Mouse (Mus musculus) bone marrow, adult 2 months (tissue): ENCODE results near the gene Fh1. TPM values are rescaled to one million over a fixed set of nuclear protein-coding genes. Genes with fewer than 3 reads are reported as not detected.

Experiments used
- H3K27ac ChIP-seq: fragments of 200-500 bp; 2 replicates; pipeline ENCODE4 v1.5.1; 2012; ENCODE audit warnings: low read depth, mild to moderate bottlenecking, control low read depth, inconsistent platforms, low read length; ENCODE audit not compliant: control insufficient read depth, poor library complexity, insufficient read depth
- H3K4me1 ChIP-seq: fragments of 200-500 bp; 2 replicates; pipeline ENCODE4 v1.6.1; 2011; ENCODE audit warnings: low read length; ENCODE audit not compliant: control insufficient read depth, insufficient read depth
- H3K4me3 ChIP-seq: fragments of 200-500 bp; replicated peaks from 2 replicates; pipeline ENCODE3; 2011; ENCODE audit warnings: mild to moderate bottlenecking, low read depth, low read length, control low read depth; ENCODE audit not compliant: control insufficient read depth
- CTCF ChIP-seq: fragments of 200-500 bp; IDR thresholded peaks from 2 replicates; pipeline ENCODE4 v1.5.1; 2011; ENCODE audit warnings: low read length, control low read depth; ENCODE audit not compliant: control insufficient read depth, insufficient read depth
- POLR2A ChIP-seq: fragments of 200-500 bp; IDR thresholded peaks from 2 replicates; pipeline ENCODE4 v1.6.1; 2011; ENCODE audit warnings: low read depth, mild to moderate bottlenecking, control low read depth, low read length, borderline replicate concordance; ENCODE audit not compliant: control insufficient read depth
- WGBS: fragments of 180-500 bp; shearing (Covaris S2); methylation state at CpG from one replicate; pipeline ENCODE4 v1.1.7; 2018; 5-methylcytosine and 5-hydroxymethylcytosine counted together
- polyA plus RNA-seq: library from polyadenylated mRNA; stranded (reverse); fragments of >200 nt; gene quantifications from 2 replicates; pipeline ENCODE4 v1.2.4, GENCODE M21; 2011; ENCODE audit warnings: low replicate concordance; ENCODE audit not compliant: missing spikeins, insufficient read depth, insufficient read length

Fh1 gene
- polyA plus RNA-seq, 1 experiment, result 55.4 TPM

DNA sequence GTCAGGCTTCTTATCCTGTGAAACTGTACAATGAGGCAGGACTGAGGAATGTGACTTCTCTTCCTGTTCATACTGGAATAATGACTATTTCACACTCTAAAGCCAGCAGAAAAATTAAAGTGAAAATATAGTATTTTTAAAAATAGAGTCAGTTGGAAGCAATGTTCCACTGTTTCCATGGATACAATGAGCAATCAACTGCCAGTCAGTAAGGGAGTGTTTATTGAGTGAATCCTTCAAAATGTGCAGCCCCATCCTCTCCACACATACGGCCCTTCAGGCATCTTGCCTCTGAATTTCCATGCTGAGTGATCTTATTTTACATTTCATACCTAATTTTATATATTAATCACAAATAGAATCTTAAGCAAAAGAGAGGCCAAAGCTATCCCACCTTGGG lies 74.8 kb downstream of the Fh1 start:
- no peak overlapping the region for H3K27ac ChIP-seq
- TF ChIP-seq POLR2A (no peak), CTCF (no peak)
- H3K4me1 ChIP-seq, result no peaks in the 10 kb centered on the region
- no peak overlapping the region for H3K4me3 ChIP-seq
- WGBS, result 67% methylated on average over 1 of the region's 1 CpGs

Other genes starting within 250 kb of the Fh1 start
- gene Rgs7, start 133.1 kb downstream of the Fh1 start, polyA plus RNA-seq, result not detected in 2 replicates
- gene Kmo, start 5.3 kb downstream of the Fh1 start, polyA plus RNA-seq, result 2.9 and 11.4 TPM in 2 replicates
- not detected in 2 replicates for gene Opn3, start 67.1 kb upstream of the Fh1 start, polyA plus RNA-seq
- 1.5 and 2.6 TPM in 2 replicates for gene Chml, start 67.3 kb upstream of the Fh1 start, polyA plus RNA-seq
- gene Wdr64, start 73.0 kb upstream of the Fh1 start, polyA plus RNA-seq, result not detected in 2 replicates